Mouse (Mus musculus): Measurements from ENCODE around the gene Lrrc8b. TPM values are rescaled to one million over a fixed set of nuclear protein-coding genes. Genes with fewer than 3 reads are reported as not detected.

Gene Lrrc8b
- polyA plus RNA-seq, 1 experiment from 2014 or later: 7.7 TPM

- no peaks in the 10 kb centered on the region for H3K27me3 ChIP-seq (replicated peaks)
- H3K4me1 ChIP-seq: no peaks in the 10 kb centered on the region
- no peak for ATAC-seq (ENCODE audit: insufficient read depth, low FRiP score, low read depth)
- no peak overlapping the region for H3K27ac ChIP-seq
- H3K9me3 ChIP-seq: no peaks in the 10 kb centered on the region
- WGBS: 94% methylated on average over 1 of the region's 1 CpGs
- H3K36me3 ChIP-seq: no peaks in the 10 kb centered on the region
- H3K4me2 ChIP-seq: no peak overlapping the region
- no peak overlapping the region for H3K4me3 ChIP-seq (replicated peaks)
- H3K9ac ChIP-seq: no peak overlapping the region
Observed at GRCm38 (mm10) chr5:105461076-105461475, 45.5 kb downstream of the Lrrc8b start.

DNA sequence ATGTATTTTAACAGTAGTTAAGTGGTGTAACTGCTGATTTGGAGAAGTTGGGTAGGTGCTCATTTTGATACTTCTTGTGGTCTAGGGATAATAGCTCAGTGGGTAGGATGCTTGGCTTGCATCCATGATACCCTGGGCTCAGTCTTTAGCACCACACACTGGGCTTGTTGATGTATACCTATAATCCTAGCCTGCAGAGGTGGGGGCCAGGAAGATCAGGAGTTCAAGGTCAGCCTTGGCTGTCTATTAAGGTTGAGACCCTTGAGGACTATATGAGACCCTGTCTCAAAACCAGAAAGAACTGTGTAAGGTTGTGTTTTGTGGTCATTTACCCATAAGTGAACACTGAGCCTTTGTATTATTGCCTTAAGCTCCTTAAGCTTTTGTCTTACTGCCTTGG, 49.1 kb downstream of the Lrrc8b start:
- no peak overlapping the region for H3K27ac ChIP-seq
- H3K4me2 ChIP-seq: no peak overlapping the region
- H3K9me3 ChIP-seq: no peaks in the 10 kb centered on the region
- H3K9ac ChIP-seq: no peak overlapping the region
- no peaks in the 10 kb centered on the region for H3K4me1 ChIP-seq
- H3K27me3 ChIP-seq (replicated peaks): no peaks in the 10 kb centered on the region
- ATAC-seq (ENCODE audit: insufficient read depth, low FRiP score, low read depth): no peak; the same call in 1 of the 2 replicates
- no peak overlapping the region for H3K4me3 ChIP-seq (replicated peaks)
- no peaks in the 10 kb centered on the region for H3K36me3 ChIP-seq

DNA sequence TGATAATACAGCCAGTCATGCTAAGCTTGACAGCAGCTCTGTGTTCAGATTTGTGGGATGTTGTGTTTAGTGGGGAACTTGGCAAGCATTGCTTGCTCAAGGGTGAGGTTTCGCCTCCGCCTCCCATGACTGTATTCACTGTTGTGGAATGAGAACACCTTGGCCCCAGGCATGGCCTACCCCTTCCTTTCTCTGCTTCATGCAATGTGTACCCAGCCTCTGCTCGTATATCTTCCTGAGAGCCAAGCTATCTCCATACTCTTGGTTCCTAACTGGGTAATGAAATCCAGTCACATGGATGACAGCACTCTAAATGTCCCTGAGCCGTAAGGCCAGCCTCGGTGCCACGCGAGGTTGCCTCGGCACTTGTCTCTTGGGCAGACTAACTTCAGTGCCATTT, 50.0 kb downstream of the Lrrc8b start:
- Histone ChIP-seq H3K27ac (no peak overlapping the region), H3K4me1 (no peaks in the 10 kb centered on the region), H3K27me3 (replicated peaks) (no peaks in the 10 kb centered on the region), H3K4me2 (no peak overlapping the region), H3K9me3 (no peaks in the 10 kb centered on the region), H3K36me3 (no peaks in the 10 kb centered on the region), H3K4me3 (replicated peaks) (no peak overlapping the region), H3K9ac (no peak overlapping the region)
- WGBS: 94% methylated on average over 8 of the region's 8 CpGs
- no peak for ATAC-seq (ENCODE audit: insufficient read depth, low FRiP score, low read depth)

GRCm38 (mm10) chr5:105466471-105466902, 50.9 kb downstream of the Lrrc8b start:
- H3K36me3 ChIP-seq: no peaks in the 10 kb centered on the region
- no peak overlapping the region for H3K27ac ChIP-seq
- H3K4me2 ChIP-seq: no peak overlapping the region
- ATAC-seq (ENCODE audit: insufficient read depth, low FRiP score, low read depth): no peak
- no peaks in the 10 kb centered on the region for H3K4me1 ChIP-seq
- no peak overlapping the region for H3K4me3 ChIP-seq (replicated peaks)
- no peaks in the 10 kb centered on the region for H3K27me3 ChIP-seq (replicated peaks)
- H3K9ac ChIP-seq: no peak overlapping the region
- no peaks in the 10 kb centered on the region for H3K9me3 ChIP-seq
- WGBS: 91% methylated on average over 7 of the region's 7 CpGs

GRCm38 (mm10) chr5:105467271-105467670, 51.7 kb downstream of the Lrrc8b start:
- Histone ChIP-seq H3K4me2 (no peak overlapping the region), H3K9me3 (no peaks in the 10 kb centered on the region), H3K4me1 (no peaks in the 10 kb centered on the region), H3K27me3 (replicated peaks) (no peaks in the 10 kb centered on the region), H3K36me3 (no peaks in the 10 kb centered on the region), H3K4me3 (replicated peaks) (no peak overlapping the region), H3K27ac (no peak overlapping the region), H3K9ac (no peak overlapping the region)
- ATAC-seq (ENCODE audit: insufficient read depth, low FRiP score, low read depth): no peak
- 89% methylated on average over 10 of the region's 10 CpGs for WGBS

- Histone ChIP-seq H3K4me2 (no peak overlapping the region), H3K9me3 (no peaks in the 10 kb centered on the region), H3K27ac (no peak overlapping the region), H3K36me3 (no peaks in the 10 kb centered on the region), H3K4me1 (no peaks in the 10 kb centered on the region), H3K9ac (no peak overlapping the region), H3K27me3 (replicated peaks) (no peaks in the 10 kb centered on the region), H3K4me3 (replicated peaks) (no peak overlapping the region)
- WGBS: 67% methylated on average over 5 of the region's 5 CpGs
- no peak for ATAC-seq (ENCODE audit: insufficient read depth, low FRiP score, low read depth)
Observed at GRCm38 (mm10) chr5:105472983-105473705, 57.6 kb downstream of the Lrrc8b start.

DNA sequence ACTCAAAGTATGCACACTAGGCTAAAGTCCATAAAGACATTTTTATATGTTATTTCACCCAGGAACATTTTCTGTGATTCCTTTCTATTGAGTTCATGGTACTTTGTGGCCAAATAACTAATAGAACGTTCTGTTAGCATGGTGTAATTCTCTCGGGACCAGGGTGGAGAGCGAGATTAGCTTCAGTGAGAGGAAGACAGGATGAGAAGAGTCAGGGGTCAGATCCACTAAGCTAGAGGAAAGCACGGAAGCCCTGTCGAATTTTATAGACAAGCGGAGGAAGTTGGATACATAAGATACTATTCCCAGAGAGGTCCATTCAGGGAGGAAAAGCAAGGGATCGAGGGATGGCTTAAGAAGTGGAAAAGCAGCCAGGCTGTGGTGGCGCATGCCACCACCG, 62.0 kb downstream of the Lrrc8b start:
- Histone ChIP-seq H3K4me3 (replicated peaks) (no peak overlapping the region), H3K27me3 (replicated peaks) (no peaks in the 10 kb centered on the region), H3K9me3 (no peaks in the 10 kb centered on the region), H3K36me3 (peaks cover 13% of the 10 kb centered on the region), H3K4me2 (no peak overlapping the region), H3K9ac (no peak overlapping the region), H3K27ac (no peak overlapping the region), H3K4me1 (no peaks in the 10 kb centered on the region)
- ATAC-seq (ENCODE audit: insufficient read depth, low FRiP score, low read depth): no peak
- WGBS: 83% methylated on average over 9 of the region's 9 CpGs

GRCm38 (mm10) chr5:105479673-105480072, 64.1 kb downstream of the Lrrc8b start:
- Histone ChIP-seq H3K9ac (no peak overlapping the region), H3K27me3 (replicated peaks) (no peaks in the 10 kb centered on the region), H3K9me3 (no peaks in the 10 kb centered on the region), H3K4me2 (no peak overlapping the region), H3K4me1 (no peaks in the 10 kb centered on the region), H3K36me3 (peaks cover 13% of the 10 kb centered on the region), H3K27ac (no peak overlapping the region), H3K4me3 (replicated peaks) (no peak overlapping the region)
- 88% methylated on average over 13 of the region's 13 CpGs for WGBS
- no peak for ATAC-seq (ENCODE audit: insufficient read depth, low FRiP score, low read depth)

DNA sequence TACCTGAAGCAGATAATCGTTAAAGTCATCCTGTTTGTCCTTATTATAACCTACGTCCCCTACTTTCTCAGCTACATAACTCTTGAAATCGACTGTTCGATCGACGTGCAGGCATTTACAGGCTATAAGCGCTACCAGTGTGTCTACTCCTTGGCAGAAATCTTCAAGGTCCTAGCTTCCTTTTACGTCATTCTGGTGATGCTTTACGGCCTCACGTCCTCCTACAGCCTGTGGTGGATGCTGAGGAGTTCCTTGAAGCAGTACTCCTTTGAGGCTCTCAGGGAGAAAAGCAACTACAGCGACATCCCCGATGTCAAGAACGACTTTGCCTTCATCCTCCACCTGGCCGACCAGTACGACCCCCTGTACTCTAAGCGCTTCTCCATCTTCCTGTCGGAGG, 65.0 kb downstream of the Lrrc8b start:
- no peak overlapping the region for H3K4me2 ChIP-seq
- no peaks in the 10 kb centered on the region for H3K27me3 ChIP-seq (replicated peaks)
- WGBS: 94% methylated on average over 17 of the region's 17 CpGs
- peaks cover 13% of the 10 kb centered on the region for H3K36me3 ChIP-seq
- H3K9me3 ChIP-seq: no peaks in the 10 kb centered on the region
- H3K9ac ChIP-seq: no peak overlapping the region
- no peak for ATAC-seq (ENCODE audit: insufficient read depth, low FRiP score, low read depth)
- no peaks in the 10 kb centered on the region for H3K4me1 ChIP-seq
- no peak overlapping the region for H3K4me3 ChIP-seq (replicated peaks)
- H3K27ac ChIP-seq: no peak overlapping the region

DNA sequence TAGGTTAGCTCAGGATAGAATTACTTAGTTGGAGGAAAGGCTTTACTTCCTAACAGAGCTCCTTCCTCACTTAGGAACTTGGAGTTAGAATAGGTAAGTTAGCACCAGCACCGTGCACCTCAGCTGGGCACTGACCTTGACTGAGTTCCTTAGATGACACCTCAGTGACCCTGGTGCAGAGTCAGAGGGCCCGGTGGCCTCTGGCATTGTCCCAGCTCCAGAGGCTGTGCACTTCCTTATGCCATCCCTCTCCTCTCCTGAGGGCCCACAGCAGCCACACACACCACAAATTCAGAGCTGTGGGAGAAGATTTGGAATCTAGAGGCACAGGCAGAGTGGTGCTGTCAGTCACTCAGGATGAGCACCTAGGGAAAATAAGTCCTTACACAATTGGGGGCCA, 68.1 kb downstream of the Lrrc8b start:
- no peak for ATAC-seq (ENCODE audit: insufficient read depth, low FRiP score, low read depth)
- H3K27ac ChIP-seq: no peak overlapping the region
- H3K4me2 ChIP-seq: no peak overlapping the region
- H3K9me3 ChIP-seq: no peaks in the 10 kb centered on the region
- H3K4me1 ChIP-seq: no peaks in the 10 kb centered on the region
- no peaks in the 10 kb centered on the region for H3K27me3 ChIP-seq (replicated peaks)
- H3K4me3 ChIP-seq (replicated peaks): no peak overlapping the region
- H3K36me3 ChIP-seq: peaks cover 13% of the 10 kb centered on the region
- no peak overlapping the region for H3K9ac ChIP-seq
- WGBS: 78% methylated on average over 2 of the region's 2 CpGs

DNA sequence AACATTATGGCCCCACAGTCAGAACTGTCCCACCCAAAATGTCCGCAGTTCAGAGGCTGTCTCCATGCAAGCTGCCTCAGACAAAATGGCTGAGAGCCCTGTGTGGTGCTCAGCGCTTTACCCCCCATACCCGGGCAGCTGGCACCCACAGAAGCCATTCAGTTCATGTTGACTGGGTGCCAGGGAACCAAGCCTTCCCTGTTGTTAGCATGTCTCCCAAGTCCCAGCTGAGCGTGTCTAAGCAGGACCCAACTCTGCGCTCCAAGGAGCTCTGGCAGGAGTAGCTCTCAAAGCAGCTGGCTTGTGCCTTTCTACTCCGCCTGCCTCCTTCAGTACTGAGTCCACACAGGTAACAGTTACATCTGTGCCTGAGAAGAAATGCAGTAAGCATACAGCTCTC, 68.7 kb downstream of the Lrrc8b start:
- Histone ChIP-seq H3K27ac (no peak overlapping the region), H3K27me3 (replicated peaks) (no peaks in the 10 kb centered on the region), H3K4me1 (no peaks in the 10 kb centered on the region), H3K4me3 (replicated peaks) (no peak overlapping the region), H3K9ac (no peak overlapping the region), H3K36me3 (peaks cover 13% of the 10 kb centered on the region), H3K4me2 (no peak overlapping the region), H3K9me3 (no peaks in the 10 kb centered on the region)
- no peak for ATAC-seq (ENCODE audit: insufficient read depth, low FRiP score, low read depth)
- WGBS: 84% methylated on average over 6 of the region's 6 CpGs

DNA sequence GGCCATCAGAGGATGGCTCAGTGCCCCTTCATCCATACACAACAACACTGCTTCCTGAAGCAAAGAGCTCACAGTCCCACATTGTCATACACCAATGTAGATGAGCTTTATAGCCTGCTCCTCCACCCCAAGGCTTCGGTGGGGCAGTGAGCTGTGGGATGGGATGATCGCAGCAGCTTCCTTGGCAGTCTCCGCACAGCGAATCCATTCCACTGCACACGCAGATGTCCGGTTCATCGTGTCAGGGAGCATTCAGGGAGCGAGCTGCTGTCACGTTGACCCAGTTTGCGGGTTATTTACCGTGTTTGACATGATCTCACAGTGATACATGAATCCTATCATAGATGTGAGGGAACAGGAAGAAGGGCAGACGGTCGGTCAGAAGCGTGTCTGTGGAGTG, 69.3 kb downstream of the Lrrc8b start:
- no peak overlapping the region for H3K9ac ChIP-seq
- 93% methylated on average over 14 of the region's 14 CpGs for WGBS
- H3K27me3 ChIP-seq (replicated peaks): no peaks in the 10 kb centered on the region
- no peak overlapping the region for H3K4me2 ChIP-seq
- H3K36me3 ChIP-seq: peaks cover 13% of the 10 kb centered on the region
- no peak overlapping the region for H3K27ac ChIP-seq
- H3K9me3 ChIP-seq: no peaks in the 10 kb centered on the region
- ATAC-seq (ENCODE audit: insufficient read depth, low FRiP score, low read depth): no peak
- no peak overlapping the region for H3K4me3 ChIP-seq (replicated peaks)
- H3K4me1 ChIP-seq: no peaks in the 10 kb centered on the region

DNA sequence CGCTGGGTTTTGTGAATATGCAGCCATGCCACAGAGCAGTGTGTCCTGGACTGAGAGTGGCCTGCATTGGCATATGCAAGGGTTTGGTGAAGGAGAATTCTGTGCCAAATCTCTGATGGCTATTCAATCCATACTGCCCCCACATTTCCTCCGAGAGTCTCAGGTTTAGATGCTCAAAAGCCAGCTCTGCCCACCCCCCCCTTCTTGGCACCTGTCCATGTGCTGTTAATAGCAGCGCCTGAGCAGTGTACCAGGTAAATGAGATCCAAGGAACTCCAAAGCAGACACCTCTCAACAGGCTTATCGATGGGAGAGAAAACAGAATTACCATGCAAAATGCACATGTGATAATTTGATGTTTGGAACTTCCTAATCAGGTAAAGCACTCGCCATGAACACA, 74.6 kb downstream of the Lrrc8b start:
- H3K27me3 ChIP-seq (replicated peaks): no peaks in the 10 kb centered on the region
- no peak overlapping the region for H3K4me3 ChIP-seq (replicated peaks)
- H3K9ac ChIP-seq: no peak overlapping the region
- 0 out of 2 replicates have a peak, but pooled peaks cover 3% of the 10 kb centered on the region for H3K4me1 ChIP-seq
- no peaks in the 10 kb centered on the region for H3K9me3 ChIP-seq
- WGBS: 85% methylated on average over 5 of the region's 5 CpGs
- no peak for ATAC-seq (ENCODE audit: insufficient read depth, low FRiP score, low read depth)
- no peak overlapping the region for H3K4me2 ChIP-seq
- H3K27ac ChIP-seq: no peak overlapping the region
- H3K36me3 ChIP-seq: no peaks in the 10 kb centered on the region

All from stomach, embryonic 15.5 days (tissue).